Mouse (Mus musculus) T-helper 1 cell (primary cell): Measurements from ENCODE around the gene Sfr1.

Experiments used
- in situ Hi-C: fragments of 300-600 bp; cut with MboI, MseI; formaldehyde crosslinking; loops from one replicate; pipeline ENCODE4 v1.15.1; 2025; ENCODE audit warnings: high pct_unique_total_duplicates

The Sfr1 gene

DNA sequence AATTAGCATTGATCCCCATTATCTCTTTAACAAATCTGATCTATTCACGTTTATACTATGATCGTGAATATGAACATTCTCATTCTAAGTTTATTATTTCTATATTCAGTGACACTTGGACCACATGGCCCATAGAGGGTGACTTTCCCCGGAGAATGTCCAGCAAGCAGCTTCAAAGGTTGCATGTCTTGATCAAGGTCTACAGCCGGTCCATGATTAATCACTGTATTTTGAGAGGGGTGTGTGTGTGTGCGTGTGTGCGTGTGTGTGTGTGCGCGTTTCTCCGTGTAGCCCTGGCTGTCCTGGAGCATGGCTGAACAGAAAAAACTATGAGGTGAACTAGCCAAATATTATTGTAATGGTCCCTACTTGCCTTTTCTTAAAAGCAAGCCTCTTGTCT, 21.0 kb downstream of the Sfr1 start:
- in situ Hi-C loops, result no loop called here

DNA sequence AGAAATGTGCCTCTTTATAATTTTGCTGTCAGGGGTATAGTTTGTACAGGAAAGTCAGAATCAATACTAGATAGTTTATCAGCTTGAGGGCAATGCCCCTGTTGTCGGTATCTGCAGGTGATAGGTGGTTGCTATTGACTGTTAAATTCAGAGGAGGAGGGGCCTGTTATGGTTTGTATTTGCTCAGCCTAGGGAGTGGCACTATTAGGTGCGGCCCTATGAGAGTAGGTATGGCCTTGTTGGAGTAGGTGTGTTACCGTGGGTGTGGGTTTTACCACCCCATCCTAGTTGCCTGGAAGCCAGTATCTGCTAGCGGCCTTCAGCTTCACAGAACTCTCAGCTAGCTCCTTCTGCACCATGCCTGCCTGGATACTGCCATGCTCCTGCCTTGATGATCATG, 22.4 kb downstream of the Sfr1 start:
- in situ Hi-C loops, result no loop called here

- in situ Hi-C loops, result no loop called here
Observed at GRCm38 (mm10) chr19:47754931-47755330, 23.4 kb downstream of the Sfr1 start.

DNA sequence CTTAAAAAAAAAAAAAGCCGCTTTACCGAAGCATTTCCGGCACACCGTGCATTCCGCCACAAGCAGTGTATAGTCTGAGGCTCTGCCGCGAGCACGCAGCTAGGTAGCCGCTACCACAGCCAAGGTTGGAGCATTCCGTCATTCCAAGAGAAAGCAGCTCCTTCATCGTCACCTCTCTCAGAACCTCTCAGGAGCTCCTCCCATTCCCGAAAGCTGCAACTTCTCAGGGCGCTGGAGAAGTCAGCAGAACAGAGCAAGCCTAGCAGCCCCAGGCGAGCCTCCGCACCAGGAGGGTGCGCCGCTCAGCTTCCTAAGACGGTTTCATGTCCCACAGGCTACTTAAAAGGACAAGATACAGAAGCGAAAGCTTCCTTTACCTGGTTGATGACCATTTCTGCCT, 24.1 kb downstream of the Sfr1 start:
- in situ Hi-C loops, result no loop called here

DNA sequence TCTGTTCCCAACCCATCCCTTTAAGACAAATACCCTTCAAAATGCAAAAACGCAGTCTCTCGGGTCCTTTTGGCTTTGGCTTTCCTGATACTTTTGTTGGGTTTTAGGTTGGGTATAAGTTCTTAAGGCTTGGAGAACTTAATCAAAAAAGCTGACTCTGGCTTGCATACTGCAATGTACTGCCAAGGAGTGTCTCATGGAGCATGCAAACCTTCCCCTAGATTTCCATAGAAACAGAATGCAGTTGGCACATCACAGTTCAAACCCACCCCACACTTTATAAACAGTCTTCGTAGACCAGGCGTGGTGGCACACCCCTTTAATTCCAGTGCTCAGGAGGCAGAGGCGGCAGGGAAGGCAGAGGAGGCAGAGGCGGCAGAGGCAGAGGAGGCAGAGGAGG, 46.4 kb downstream of the Sfr1 start:
- in situ Hi-C loops, result no loop called here

- in situ Hi-C loops, result no loop called here
Observed at GRCm38 (mm10) chr19:47780145-47780544, 48.7 kb downstream of the Sfr1 start.

- in situ Hi-C loops, result no loop called here
Observed at GRCm38 (mm10) chr19:47780972-47781371, 49.5 kb downstream of the Sfr1 start.

DNA sequence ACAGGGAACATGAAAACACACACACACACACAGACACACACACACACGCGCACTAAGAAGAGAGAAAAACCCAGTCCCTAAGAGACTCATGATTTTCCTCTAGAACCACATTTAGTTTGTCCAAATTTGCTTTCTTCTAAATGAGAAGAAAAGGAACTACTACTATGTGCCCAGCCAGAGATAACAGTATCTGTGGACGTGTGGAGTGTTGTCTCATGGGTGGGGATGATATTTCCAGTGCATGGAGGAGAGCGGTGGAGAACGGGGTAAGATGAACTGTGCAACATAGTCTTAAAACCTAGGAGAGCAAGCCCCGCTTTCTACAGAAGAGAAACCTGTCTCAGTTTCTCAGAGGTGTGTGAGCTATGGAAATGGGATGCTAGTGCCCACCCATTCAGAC, 52.4 kb downstream of the Sfr1 start:
- in situ Hi-C loops, result no loop called here
